Mouse (Mus musculus): Measurements from ENCODE around the gene Slc25a39. TPM values are rescaled to one million over a fixed set of nuclear protein-coding genes. Genes with fewer than 3 reads are reported as not detected.

Slc25a39 gene
- 124 and 126 TPM in 2 replicates for polyA plus RNA-seq (2012; rRNA removed)

- Histone ChIP-seq H3K4me3 (replicated peaks; ENCODE audit: insufficient read depth, low read depth, low read length) (peak within 1 kb of the TSS; percentile 80), H3K27me3 (ENCODE audit: control insufficient read depth, insufficient read depth, low read length) (no peaks in the 10 kb centered on the region), H3K27ac (ENCODE audit: insufficient read depth, low read length) (peak within 1 kb of the TSS; percentile 97), H3K4me1 (ENCODE audit: control insufficient read depth, insufficient read depth, low read length) (peaks cover 13% of the 10 kb centered on the region)
- no peak for TF ChIP-seq POLR2A (IDR thresholded peaks at IDR 0.05; ENCODE audit: borderline replicate concordance, insufficient read depth, low read length)
- no peak for TF ChIP-seq CTCF (IDR thresholded peaks at IDR 0.05; ENCODE audit: borderline replicate concordance, insufficient read depth, low read depth, low read length)
- under 1% methylated on average over 19 of the region's 19 CpGs for WGBS
- DNase-seq: no peak
Measured at GRCm38 (mm10) chr11:102407834-102408215, at the start of gene Slc25a39. Gene Slc25a39, minus strand, starts transcription at chr11:102407946.

- Histone ChIP-seq H3K27ac (ENCODE audit: insufficient read depth, low read length) (no peak overlapping the region), H3K4me3 (replicated peaks; ENCODE audit: insufficient read depth, low read depth, low read length) (peak overlapping the region; percentile 57), H3K4me1 (ENCODE audit: control insufficient read depth, insufficient read depth, low read length) (0 out of 2 replicates have a peak, but pooled peaks cover 3% of the 10 kb centered on the region), H3K27me3 (ENCODE audit: control insufficient read depth, insufficient read depth, low read length) (no peaks in the 10 kb centered on the region)
- WGBS: under 1% methylated on average over 39 of the region's 40 CpGs
- peak; percentile 33; the same call in 1 of the 2 replicates for TF ChIP-seq POLR2A (IDR thresholded peaks at IDR 0.05; ENCODE audit: borderline replicate concordance, insufficient read depth, low read length)
- TF ChIP-seq CTCF (IDR thresholded peaks at IDR 0.05; ENCODE audit: borderline replicate concordance, insufficient read depth, low read depth, low read length): peak; percentile 28; the same call in 1 of the 2 replicates
- DNase-seq: peak; percentile 68 to 69
Measured at GRCm38 (mm10) chr11:102455740-102456396, 48.1 kb upstream of the Slc25a39 start.

GRCm38 (mm10) chr11:102453131-102453530 is 45.4 kb upstream of the Slc25a39 start:
- Histone ChIP-seq H3K4me1 (ENCODE audit: control insufficient read depth, insufficient read depth, low read length) (peaks cover 18% of the 10 kb centered on the region; the same call in 1 of the 2 replicates), H3K4me3 (replicated peaks; ENCODE audit: insufficient read depth, low read depth, low read length) (no peak overlapping the region), H3K27ac (ENCODE audit: insufficient read depth, low read length) (no peak overlapping the region), H3K27me3 (ENCODE audit: control insufficient read depth, insufficient read depth, low read length) (no peaks in the 10 kb centered on the region)
- 47% methylated on average over 10 of the region's 10 CpGs for WGBS
- DNase-seq: no peak
- TF ChIP-seq CTCF (IDR thresholded peaks at IDR 0.05; ENCODE audit: borderline replicate concordance, insufficient read depth, low read depth, low read length): no peak

GRCm38 (mm10) chr11:102449043-102450008 is 41.6 kb upstream of the Slc25a39 start:
- 52% methylated on average over 17 of the region's 17 CpGs for WGBS

GRCm38 (mm10) chr11:102448327-102448726 is 40.6 kb upstream of the Slc25a39 start:
- H3K4me1 ChIP-seq (ENCODE audit: control insufficient read depth, insufficient read depth, low read length): peaks cover 33% of the 10 kb centered on the region
- H3K27ac ChIP-seq (ENCODE audit: insufficient read depth, low read length): peak overlapping the region; percentile 77
- DNase-seq: peak; percentile 41 to 51
- H3K27me3 ChIP-seq (ENCODE audit: control insufficient read depth, insufficient read depth, low read length): no peaks in the 10 kb centered on the region
- WGBS: 9% methylated on average over 8 of the region's 8 CpGs
- H3K4me3 ChIP-seq (replicated peaks; ENCODE audit: insufficient read depth, low read depth, low read length): peak overlapping the region; percentile 3
- TF ChIP-seq POLR2A (IDR thresholded peaks at IDR 0.05; ENCODE audit: borderline replicate concordance, insufficient read depth, low read length) (no peak), CTCF (IDR thresholded peaks at IDR 0.05; ENCODE audit: borderline replicate concordance, insufficient read depth, low read depth, low read length) (no peak)

More at GRCm38 (mm10) chr11:102449043-102450008, 41.6 kb upstream of the Slc25a39 start:
- no peaks in the 10 kb centered on the region for H3K27me3 ChIP-seq (ENCODE audit: control insufficient read depth, insufficient read depth, low read length)
- H3K4me1 ChIP-seq (ENCODE audit: control insufficient read depth, insufficient read depth, low read length): peaks cover 29% of the 10 kb centered on the region
- DNase-seq: peak; percentile 63 to 78
- H3K4me3 ChIP-seq (replicated peaks; ENCODE audit: insufficient read depth, low read depth, low read length): no peak overlapping the region
- H3K27ac ChIP-seq (ENCODE audit: insufficient read depth, low read length): peak overlapping the region; percentile 77
- TF ChIP-seq POLR2A (IDR thresholded peaks at IDR 0.05; ENCODE audit: borderline replicate concordance, insufficient read depth, low read length): no peak
- TF ChIP-seq CTCF (IDR thresholded peaks at IDR 0.05; ENCODE audit: borderline replicate concordance, insufficient read depth, low read depth, low read length): no peak

- TF ChIP-seq POLR2A (IDR thresholded peaks at IDR 0.05; ENCODE audit: borderline replicate concordance, insufficient read depth, low read length) (peak; percentile 65), CTCF (IDR thresholded peaks at IDR 0.05; ENCODE audit: borderline replicate concordance, insufficient read depth, low read depth, low read length) (peak; percentile 54)
- peak within 1 kb of the TSS; percentile 95 for H3K27ac ChIP-seq (ENCODE audit: insufficient read depth, low read length)
- H3K4me3 ChIP-seq (replicated peaks; ENCODE audit: insufficient read depth, low read depth, low read length): peak within 1 kb of the TSS; percentile 80
- peaks cover 33% of the 10 kb centered on the region for H3K4me1 ChIP-seq (ENCODE audit: control insufficient read depth, insufficient read depth, low read length)
- WGBS: under 1% methylated on average over 30 of the region's 40 CpGs
- H3K27me3 ChIP-seq (ENCODE audit: control insufficient read depth, insufficient read depth, low read length): no peaks in the 10 kb centered on the region
- peak; percentile 82 to 87 for DNase-seq
Measured at GRCm38 (mm10) chr11:102447497-102447896, 39.8 kb upstream of the Slc25a39 start, which contains the start of gene Fam171a2. Gene Fam171a2, minus strand, starts transcription at chr11:102447682.

GRCm38 (mm10) chr11:102446581-102447461 is 39.1 kb upstream of the Slc25a39 start:
- Histone ChIP-seq H3K4me3 (replicated peaks; ENCODE audit: insufficient read depth, low read depth, low read length) (peak overlapping the region; percentile 80), H3K27ac (ENCODE audit: insufficient read depth, low read length) (peak overlapping the region; percentile 95), H3K4me1 (ENCODE audit: control insufficient read depth, insufficient read depth, low read length) (peaks cover 33% of the 10 kb centered on the region), H3K27me3 (ENCODE audit: control insufficient read depth, insufficient read depth, low read length) (no peaks in the 10 kb centered on the region)
- TF ChIP-seq CTCF (IDR thresholded peaks at IDR 0.05; ENCODE audit: borderline replicate concordance, insufficient read depth, low read depth, low read length) (no peak), POLR2A (IDR thresholded peaks at IDR 0.05; ENCODE audit: borderline replicate concordance, insufficient read depth, low read length) (no peak)
- 1% methylated on average over 49 of the region's 49 CpGs for WGBS
- peak; percentile 75 to 79 for DNase-seq
